Mouse (Mus musculus) cerebellum, postnatal 10 days (tissue): ENCODE results near the gene Otud3.
"Not testable (repeated sequence)": the region's sequence is repeated elsewhere in the genome, so short reads cannot be mapped to it uniquely, and the experiment has no call there.

ENCODE experiments used
- DNase-seq, 2 experiments: peaks; one replicate each; pipeline ENCODE4 v3.0.0; 2021; ENCODE audit warnings: mixed read lengths in 2 of 2

Otud3 gene

DNA sequence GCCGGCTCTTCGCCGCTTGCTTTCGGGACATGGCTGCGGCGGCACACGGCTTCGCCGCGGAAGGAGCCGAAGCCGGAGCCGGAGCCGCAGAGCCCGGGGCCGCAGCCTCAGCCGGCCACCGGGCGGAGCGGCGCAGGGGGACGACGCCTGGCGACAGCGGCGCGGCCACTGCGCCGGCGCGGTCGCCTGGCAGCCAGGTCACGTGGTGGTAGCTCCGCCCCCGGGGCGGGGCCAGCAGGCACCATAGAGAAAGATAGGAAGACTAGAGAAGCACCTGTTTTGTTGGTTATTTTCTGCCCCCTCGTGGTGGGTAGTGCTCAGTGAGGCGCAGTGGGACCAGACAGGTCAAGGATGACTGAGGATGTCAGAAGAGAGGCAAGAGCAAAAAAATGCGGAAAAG, at the start of gene Otud3:
Otud3 (minus strand) TSS at position 149 of the 400 bp plus-strand sequence.
- peak; percentile 99 for DNase-seq

DNA sequence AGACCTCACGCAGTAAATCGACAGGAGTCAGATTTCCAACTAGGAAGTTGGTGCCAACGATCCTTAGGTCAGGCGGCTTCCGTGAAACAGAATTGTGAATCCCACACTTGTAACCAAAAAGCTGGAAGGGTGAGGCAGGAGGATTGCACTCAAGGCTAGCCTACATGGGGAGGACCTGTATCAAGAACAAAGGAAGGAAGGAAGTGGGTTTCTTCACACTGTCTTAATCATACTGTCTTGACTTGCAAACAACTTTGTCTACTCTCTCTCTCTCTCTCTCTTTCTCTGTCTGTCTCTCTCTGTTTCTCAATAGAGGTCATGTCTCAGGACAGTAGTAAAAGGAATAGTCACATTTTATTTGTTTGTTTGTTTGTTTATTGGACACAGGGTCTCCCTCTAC, 49.0 kb upstream of the Otud3 start:
- no peak for DNase-seq

DNA sequence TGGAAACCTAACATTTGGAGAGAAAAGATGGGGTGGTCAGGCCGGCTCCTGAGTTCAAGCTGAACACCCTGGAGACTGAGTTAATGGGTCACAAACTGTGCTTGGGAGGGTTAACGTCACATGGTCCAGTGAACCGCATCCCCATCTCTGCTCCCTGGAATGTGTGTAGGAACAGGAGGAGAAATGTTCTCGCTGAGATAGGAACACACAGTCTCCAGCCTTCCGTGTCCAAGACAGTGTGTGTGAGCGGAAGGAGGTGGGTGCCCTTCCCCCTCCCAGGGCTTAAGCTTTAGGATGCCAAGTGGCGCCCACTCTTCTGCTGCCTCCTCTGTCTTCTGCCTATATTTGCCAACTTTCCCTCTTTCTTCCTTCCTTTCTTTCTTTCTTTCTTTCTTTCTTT, 46.2 kb upstream of the Otud3 start:
- no peak for DNase-seq

DNA sequence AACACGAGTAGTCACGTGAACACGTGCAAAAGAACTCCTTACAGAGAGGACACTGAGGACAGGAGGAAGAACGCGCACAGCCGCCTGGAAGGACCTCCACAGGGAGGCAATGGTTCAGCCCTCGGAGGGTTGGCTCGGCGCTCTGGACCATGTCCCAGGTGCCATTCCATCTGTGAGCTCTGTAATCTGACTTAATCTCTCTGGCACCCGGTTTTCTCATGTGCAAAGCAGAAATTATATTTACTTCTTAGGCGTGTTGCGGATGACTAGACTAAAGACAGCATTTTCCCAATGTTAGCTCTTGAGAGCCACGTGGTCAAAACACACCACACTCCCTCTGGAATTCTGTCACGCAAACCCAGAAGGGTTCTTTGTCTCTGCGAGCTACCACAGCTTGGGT, 45.4 kb upstream of the Otud3 start:
- peak; percentile 55 to 59 for DNase-seq

DNA sequence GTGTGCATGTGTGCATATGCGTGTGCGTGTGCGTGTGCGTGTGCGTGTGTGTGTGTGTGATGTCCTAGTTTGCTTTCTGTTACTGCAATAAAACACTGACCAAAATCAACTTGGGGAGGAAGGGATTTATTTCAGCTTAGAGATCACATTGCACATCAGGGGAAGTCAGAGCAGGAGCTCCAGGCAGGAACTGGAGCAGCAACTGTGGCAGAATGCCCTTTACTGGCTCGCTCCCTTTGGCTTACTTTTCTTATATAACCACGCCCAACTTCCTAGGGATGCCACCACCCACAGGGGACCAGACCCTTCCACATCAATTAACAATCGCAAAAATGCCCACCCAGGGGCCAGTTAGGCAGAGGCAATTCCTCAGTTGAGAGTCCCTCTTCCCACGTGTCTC, 44.9 kb upstream of the Otud3 start:
- DNase-seq: peak in 1 of 2 experiments; percentile 28

DNA sequence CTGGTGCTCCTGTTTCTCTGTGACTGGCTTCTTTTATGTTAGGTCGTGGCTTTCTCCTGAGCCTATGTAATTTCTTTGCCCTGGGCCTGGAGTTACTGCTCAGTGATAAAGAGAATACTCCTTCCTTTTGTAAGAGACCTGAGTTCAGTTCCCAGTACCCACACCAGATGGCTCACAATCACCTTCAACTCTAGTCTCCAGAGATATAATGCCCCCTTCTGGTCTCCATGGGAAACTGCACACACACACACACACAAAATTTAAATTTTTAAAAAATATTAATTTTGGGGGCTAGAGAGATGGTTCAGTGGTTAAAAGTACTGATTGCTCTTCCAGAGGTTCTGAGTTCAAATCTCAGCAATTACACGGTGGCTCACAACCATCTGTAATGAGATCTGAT, 34.5 kb upstream of the Otud3 start:
- no peak for DNase-seq

DNA sequence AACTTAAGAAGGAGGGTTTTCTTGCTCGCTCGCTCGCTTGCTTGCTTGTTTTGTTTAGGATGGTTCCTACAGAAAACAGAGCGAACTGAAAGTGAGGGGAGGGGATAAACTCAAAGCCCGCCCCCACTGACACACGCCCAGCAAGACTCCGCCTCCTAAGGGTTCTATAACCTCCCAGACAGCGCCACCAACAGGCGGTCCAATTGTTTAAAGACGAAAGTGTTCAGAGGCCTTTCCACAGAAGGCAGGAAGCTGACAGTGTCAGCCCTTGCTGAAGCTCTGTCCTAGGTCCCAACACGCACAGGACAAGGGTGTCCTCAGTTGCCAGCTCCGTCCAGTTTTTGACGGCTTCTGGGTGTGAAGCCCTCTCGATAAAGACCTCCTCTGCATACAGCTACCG, 30.0 kb upstream of the Otud3 start:
- peak; percentile 59 to 62 for DNase-seq

DNA sequence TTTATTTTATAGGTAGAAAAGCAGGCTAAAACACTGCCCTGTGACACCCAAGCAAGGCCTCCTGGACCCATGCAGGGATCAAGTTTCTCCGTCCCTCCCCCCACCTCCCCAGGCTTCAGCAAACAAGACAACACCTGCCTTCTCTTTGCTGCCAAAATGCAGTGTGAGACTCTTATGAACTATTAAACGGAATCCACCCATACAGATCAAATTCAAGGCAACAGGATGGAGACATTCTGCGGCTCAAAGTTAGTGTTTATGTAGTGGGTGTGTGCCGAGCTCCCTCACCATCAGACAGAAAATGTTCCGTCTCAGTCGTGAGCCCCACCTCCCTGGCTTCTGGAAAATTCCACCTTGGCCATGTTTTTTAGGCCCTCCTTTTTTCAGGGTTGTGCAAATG, 28.2 kb upstream of the Otud3 start:
- DNase-seq: no peak

DNA sequence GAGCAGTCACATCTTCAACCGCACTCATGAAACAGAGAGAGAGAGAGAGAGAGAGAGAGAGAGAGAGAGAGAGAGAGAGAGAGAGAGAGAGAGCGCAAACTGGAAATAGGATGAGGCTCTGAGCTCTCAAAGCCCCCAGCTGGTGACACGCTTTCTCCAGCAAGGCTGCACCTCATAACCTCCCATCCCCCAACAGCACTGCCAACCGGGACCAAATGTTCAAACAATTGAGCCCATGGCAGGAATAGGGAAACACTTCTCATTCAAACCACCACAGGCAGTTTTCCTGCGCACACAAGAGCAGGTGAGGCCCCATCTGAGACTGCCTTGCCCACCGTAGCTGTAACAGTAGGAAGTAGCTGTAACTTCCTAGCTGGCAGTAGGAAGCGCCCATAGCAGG, 27.7 kb upstream of the Otud3 start:
- DNase-seq: peak; percentile 54 to 62

DNA sequence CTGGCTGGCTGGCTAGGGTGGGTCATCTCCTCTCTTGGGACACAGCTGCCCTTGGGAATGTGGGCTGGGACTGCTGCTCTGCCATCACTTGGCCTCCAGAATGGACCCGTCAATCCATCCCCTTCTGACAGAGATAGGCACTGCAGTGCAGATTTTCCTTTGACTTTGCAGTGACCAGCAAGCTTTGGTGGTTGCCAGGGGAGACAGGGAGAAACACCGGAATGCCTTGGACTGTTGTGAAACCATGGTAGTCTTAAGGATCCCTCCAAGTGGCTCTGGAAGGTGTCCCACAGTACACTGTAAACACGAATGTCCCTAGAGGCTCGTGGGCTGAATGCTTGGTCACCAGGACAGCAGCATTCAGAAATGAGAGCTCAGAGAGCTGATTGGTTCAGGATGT, 25.7 kb upstream of the Otud3 start:
- DNase-seq: no peak

DNA sequence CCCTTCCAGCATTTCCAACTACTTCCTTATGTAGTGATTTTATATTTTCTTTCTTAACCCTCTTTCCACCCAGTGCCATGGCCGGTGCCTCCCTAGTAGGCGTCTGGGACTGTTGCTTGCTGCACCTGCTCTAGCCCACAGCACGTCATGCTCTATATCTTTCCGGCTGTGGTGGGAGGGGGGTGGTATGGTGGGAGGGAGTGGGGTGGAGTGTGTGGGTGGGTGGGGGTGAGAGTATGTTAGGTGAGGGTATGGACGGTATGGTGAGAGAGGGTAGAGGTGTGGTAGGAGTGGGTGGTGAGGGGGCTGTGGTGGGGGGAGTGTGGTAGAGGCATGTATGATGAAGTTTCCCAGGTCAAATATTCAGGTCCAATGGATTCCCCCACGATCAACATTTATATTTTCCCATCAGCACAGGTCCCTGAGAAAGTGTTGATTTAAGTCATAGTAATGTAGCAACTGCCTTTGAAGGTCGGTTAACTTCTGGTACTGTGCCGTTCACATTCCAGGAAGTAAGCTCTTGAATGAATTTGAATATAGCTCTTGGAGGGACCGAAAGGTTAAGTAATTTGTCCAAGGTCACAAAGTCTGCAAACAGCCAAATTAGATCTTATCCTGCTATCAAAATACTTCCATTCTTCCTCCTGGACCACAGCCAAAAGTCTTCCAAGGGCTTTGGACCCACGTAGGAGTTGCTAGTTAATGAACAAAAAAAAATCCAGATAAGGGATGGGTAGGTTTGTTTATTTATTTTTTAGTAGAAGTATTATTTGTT, 24.9 kb upstream of the Otud3 start:
- no peak for DNase-seq

DNA sequence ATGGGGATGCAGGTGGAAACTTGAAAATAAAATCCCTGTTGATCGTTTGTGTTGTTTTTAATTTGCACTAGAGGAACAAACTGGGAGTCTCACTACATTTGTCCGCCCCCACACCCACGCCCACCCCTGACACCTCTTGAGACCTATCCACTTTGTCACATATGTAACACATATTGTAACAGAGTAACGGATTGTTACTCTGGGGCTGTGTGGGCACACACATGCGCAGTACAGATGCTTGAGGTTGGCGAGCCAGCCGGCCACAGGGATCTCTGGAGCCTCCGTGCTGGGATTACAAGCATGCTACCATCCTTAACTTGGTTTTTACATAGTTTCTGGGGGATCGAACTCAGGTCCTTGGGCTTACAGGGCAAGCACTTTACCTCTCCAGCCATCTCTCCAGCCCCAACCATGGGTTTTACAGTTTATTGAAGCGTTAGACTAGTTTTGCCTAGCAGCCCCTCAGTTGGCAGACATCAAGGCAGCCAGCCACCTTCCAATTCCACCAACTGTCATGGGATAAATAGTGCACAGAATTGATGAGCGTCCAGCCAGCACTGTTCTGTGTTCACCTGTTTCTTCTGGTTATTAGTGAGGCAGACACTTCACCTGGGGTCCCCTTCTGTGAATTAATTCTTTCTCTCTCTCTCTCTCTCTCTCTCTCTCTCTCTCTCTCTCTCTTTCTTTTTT, 20.9 kb upstream of the Otud3 start:
- peak; percentile 55 to 59 for DNase-seq

DNA sequence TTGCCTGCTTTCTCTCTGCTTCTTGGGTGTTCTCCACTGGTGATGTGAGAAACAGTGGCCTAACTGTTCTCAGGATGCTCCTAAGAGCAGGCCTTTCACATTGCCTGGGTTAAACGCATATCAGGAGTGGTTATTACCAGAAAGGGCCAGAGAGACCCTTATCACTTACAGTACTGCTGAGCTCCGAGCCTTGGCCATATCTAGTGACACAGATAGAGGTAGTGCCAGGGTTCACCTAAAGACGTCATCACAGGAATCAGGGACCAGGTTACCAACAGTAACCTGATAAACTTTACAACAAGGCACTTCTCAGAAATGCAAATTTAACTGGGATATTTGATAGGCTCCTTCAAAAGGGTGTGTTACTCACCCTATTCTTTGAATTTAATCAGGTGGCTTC, 20.1 kb upstream of the Otud3 start:
- no peak for DNase-seq

DNA sequence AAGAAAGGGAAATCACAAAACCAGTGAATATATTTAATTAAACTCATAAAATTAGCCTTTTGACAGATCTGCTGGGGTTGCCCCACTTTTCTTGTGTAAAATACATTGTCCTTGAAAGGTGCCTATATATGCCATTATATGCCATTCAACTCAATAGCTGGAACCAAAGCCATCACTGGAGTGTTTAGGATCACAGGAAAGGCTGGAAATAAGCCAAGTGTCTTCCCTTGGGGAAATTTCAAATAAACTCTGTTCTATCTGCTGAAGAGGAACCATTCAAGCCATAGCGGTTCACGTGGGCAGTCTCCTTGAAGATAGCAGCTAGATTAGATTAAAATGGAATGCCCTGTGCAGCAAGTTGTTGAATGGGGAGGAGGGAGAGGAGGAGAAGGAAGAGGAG, 11.8 kb upstream of the Otud3 start:
- no peak for DNase-seq

DNA sequence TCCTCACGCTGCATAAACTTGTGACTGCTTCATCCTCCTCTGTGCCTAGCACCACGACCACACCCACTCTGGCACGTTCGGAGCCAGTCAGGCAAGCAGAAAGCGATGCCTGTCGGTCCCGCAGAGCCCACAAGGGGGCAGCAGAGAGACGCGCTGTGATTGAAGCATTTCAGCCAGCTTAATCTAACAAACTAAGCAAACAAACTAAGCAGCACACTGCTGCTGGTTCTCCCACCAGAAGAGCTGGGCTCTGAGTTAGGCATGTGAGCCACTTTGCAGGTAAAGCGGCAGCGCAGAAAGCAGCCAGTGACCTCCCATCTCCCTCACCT, 8.3 kb upstream of the Otud3 start:
- peak; percentile 97 to 99 for DNase-seq

DNA sequence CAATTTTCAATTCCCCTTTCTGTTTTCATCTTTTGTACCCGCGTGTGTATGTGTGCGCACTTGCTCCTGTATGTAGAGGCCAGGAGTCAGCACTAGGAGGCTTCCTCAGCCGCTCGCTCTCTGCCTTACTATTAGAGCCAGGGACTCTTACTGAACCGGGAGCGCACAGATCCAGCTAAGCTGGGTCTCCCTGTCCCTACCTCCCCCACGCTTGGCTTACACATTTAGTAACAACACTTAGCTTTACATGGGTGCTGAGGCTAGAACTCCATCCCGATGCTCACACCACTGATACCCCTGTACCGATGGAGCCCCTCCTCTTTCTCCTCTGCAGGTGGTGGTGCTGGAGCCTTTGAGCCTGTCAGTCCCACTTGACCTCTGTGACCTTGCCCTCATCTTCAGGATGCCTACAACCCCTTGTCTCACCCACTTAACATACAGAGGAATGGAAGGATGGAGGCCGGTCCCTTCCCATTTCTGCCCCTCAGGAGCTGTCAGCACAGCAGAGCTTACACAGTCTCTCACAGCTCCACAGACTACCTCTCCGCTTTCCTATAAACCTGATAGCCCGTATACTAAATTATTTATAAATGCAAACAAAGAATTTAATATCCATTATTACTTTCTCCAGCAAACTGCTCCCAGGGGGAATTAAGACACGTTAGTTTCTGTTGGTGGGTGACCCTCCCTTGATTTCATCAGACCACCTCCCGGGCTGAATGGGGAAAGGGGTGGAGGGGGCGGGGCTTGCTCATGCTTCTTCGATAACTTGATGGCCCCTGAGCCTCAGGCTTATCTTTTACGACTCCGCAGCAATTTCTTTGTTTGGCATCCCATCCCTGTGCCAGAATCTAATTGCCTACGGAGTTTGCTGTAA, 7.7 kb upstream of the Otud3 start:
- DNase-seq: no peak

DNA sequence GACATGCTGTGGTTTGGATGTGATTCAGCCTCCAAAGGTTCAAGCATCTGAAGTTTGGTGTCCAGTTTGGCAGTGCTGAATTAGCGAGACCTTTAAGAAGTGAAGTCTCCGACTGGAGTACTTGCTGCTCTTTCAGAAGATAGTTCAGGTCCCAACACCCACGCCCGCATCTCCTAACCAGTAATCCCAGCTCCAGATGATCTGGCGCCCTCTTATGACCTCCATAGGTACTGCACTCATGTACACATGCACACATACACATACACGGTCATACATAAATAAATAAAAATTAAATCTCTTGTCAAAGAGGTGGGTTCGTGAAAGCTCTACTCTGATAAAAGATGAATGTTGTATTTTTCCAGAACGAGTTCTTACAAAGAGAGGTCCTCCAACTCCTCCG, 3.5 kb upstream of the Otud3 start:
- no peak for DNase-seq

DNA sequence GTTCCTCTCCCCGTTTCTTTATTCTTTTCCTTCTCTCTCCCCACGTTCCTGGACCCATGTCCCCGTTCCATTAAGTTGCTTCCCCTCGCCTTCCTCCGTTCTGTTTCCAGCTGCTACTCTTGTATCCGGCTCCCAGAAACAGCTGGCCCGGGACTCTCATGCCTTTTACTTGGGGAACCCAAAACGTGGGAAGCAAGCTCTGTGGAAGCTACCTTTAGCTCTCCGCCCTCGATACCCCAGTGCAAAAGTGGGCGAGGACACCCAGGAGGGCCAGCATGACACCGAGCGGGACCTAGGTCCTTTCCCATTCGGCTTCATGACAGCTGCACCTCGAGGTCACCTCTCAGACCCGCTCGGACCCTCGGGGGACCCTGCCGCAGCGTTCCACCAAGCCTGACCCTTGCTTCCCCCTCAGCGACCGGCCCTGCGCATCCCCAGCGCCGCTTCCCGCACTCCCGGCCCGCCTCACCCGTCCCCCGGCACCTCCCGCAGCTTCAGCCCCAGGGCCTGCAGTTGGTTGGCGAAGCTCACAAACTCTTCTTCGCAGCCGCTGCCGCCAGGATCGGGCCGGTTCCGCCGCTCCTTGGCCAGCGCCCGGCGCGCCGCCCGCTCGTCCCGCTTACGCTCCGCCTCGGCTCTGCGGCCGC, 481 bp downstream of the Otud3 start:
- DNase-seq: peak; percentile 68 to 72

DNA sequence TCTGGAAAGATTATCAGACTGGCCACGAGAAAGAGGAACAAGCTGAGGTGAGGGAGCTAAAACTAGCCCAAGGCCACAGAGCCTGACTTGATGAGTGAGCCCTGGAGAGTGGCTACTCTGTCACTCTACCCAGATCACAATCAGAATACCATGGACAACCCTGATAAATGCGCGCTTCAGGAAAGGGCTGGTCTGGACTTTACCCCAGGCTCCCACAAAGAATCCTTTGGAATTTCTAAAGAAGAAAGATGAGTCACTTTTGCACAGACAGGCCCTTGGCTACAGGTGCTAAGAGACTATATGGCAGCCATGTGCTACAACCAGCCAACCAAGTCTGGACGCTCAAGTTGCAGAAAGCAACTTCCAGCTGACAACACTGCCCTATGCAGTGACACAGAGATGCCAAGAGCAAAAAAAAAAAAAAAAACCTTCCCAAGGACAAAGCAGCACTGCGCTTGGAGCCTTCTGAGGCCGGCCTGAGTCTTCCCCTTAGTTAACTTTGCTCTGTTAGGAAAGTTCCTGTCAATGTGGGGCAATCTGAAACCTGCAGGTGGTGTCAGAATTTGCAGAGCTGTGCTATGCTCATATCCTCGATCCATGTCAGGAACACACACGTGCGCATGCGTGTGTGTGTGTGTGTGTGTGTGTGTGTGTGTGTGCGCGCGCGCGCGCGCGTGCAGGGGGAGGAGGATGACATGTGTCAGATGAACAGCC, 8.0 kb downstream of the Otud3 start:
- no peak for DNase-seq

DNA sequence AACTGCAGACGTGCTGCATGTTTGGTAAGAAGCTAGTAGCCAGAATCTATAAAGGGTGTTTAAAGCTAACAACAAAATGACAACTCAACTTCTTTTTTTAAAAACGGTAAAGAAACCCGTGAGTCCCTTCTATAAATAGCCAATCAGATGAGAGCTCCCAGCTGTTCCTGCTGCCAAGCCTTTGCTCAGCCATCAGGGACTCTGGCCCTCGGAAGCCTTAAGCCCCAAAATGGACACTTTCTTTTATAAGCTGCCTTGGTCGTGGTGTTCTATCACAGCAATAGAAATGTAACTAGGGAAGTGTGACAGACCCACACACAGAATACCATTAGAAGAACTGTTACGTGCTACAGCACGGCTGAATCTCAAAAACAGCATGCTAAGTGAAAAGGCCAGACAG, 14.4 kb downstream of the Otud3 start:
- DNase-seq: no peak

DNA sequence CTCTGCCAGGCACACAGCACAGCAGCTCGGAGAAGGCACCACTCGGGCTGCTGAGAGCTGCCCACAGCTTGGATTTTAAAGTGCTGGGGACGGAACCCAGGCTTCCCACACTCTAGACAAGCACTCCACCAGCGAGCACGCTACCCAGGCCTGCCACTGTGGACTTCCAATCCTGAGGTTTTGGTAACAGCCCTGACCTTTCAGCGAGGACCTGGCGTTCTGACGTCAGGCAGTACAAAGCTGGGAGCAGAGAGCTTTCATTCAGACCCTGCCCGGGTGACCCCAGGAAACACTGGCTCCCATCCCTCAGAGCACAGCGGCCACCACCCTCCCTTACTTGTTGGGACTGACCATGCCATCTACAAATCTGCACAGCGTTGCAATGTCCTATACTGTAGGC, 20.0 kb downstream of the Otud3 start:
- not testable (repeated sequence) for DNase-seq

DNA sequence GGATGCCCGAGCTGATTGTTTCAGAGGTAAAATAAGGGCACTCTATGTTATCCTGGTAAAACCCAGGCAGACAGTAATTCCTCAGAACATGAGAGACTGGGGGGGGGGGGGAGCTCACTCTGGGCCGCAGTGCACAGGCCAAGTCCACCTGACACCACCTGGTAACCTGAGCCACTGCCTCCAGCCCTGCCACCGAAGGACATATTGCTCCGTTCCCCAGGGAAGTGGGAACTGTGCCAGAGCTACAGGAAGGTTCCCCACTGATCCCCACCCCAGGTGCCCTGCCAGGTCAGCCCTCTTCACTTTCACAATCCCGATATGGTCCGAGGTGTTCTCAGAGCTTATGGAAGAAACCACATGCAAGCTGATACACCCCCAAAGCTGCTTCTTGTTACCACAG, 21.1 kb downstream of the Otud3 start:
- no peak for DNase-seq

DNA sequence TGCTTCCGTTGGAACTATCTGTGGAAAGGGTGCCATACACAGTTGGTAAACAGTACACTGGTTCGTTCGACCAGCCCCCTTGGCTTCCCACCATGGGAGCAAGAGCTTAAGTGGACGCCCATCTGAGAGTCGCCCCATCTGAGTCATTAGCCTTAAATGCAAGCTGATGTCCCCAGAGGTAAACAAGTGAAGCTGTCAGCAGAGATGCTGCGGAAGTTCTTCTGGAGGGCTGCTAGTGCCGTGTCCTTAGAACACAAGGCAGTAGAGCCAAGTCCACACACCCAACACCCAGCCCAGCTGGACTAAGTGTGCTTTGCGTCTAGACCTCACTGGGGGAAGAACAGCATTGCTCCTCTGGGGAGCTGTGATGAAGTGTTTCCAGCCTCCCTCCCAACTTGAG, 24.1 kb downstream of the Otud3 start:
- no peak for DNase-seq
